Mouse (Mus musculus): Measurements from ENCODE around the gene Dnajc19. TPM values are rescaled to one million over a fixed set of nuclear protein-coding genes. Genes with fewer than 3 reads are reported as not detected.
"Not testable (repeated sequence)": the region's sequence is repeated elsewhere in the genome, so short reads cannot be mapped to it uniquely, and the experiment has no call there.

Dnajc19 gene
- polyA plus RNA-seq, 1 experiment: 216 TPM

GRCm38 (mm10) chr3:34072726-34073125 is 8.4 kb downstream of the Dnajc19 start:
- TF ChIP-seq POLR2A (IDR thresholded peaks at IDR 0.05; ENCODE audit: low read depth, low read length): no peak
- TF ChIP-seq CTCF (conservative IDR thresholded peaks at IDR 0.05; ENCODE audit: insufficient read depth, insufficient read length, low read depth, low read length): no peak
- Histone ChIP-seq H3K27ac (ENCODE audit: insufficient read depth, low read depth, low read length) (no peak overlapping the region), H3K4me3 (ENCODE audit: insufficient read depth, low read depth, low read length) (no peak overlapping the region), H3K36me3 (ENCODE audit: control insufficient read depth, insufficient read depth, low read length) (peaks cover 2% of the 10 kb centered on the region; the same call in 1 of the 2 replicates), H3K27me3 (replicated peaks; ENCODE audit: control insufficient read depth, insufficient read depth, low read length) (no peaks in the 10 kb centered on the region), H3K4me1 (ENCODE audit: control insufficient read depth, insufficient read depth, low read length) (peaks cover 6% of the 10 kb centered on the region; the same call in 1 of the 2 replicates)
- peak; percentile 51 for DNase-seq
- WGBS: 71% methylated on average over 6 of the region's 6 CpGs

- not testable (repeated sequence) for DNase-seq; H3K36me3 ChIP-seq (ENCODE audit: control insufficient read depth, insufficient read depth, low read length); H3K4me1 ChIP-seq (ENCODE audit: control insufficient read depth, insufficient read depth, low read length); H3K27ac ChIP-seq (ENCODE audit: insufficient read depth, low read depth, low read length); H3K27me3 ChIP-seq (replicated peaks; ENCODE audit: control insufficient read depth, insufficient read depth, low read length); H3K4me3 ChIP-seq (ENCODE audit: insufficient read depth, low read depth, low read length)
- 89% methylated on average over 7 of the region's 7 CpGs for WGBS
These were observed 12.2 kb downstream of the Dnajc19 start for GRCm38 (mm10) chr3:34068943-34069342.

- Histone ChIP-seq H3K4me3 (ENCODE audit: insufficient read depth, low read depth, low read length) (no peak overlapping the region), H3K27ac (ENCODE audit: insufficient read depth, low read depth, low read length) (no peak overlapping the region), H3K4me1 (ENCODE audit: control insufficient read depth, insufficient read depth, low read length) (no peaks in the 10 kb centered on the region), H3K36me3 (ENCODE audit: control insufficient read depth, insufficient read depth, low read length) (peaks cover 7% of the 10 kb centered on the region), H3K27me3 (replicated peaks; ENCODE audit: control insufficient read depth, insufficient read depth, low read length) (no peaks in the 10 kb centered on the region)
- 92% methylated on average over 2 of the region's 2 CpGs for WGBS
- DNase-seq: no peak
- no peak for TF ChIP-seq CTCF (conservative IDR thresholded peaks at IDR 0.05; ENCODE audit: insufficient read depth, insufficient read length, low read depth, low read length)
- no peak for TF ChIP-seq POLR2A (IDR thresholded peaks at IDR 0.05; ENCODE audit: low read depth, low read length)
These were observed 18.8 kb downstream of the Dnajc19 start for GRCm38 (mm10) chr3:34062352-34062751.

- no peaks in the 10 kb centered on the region; the same call in 1 of the 2 replicates for H3K4me1 ChIP-seq (ENCODE audit: control insufficient read depth, insufficient read depth, low read length)
- H3K27ac ChIP-seq (ENCODE audit: insufficient read depth, low read depth, low read length): no peak overlapping the region
- no peaks in the 10 kb centered on the region for H3K27me3 ChIP-seq (replicated peaks; ENCODE audit: control insufficient read depth, insufficient read depth, low read length)
- no peak for DNase-seq
- TF ChIP-seq POLR2A (IDR thresholded peaks at IDR 0.05; ENCODE audit: low read depth, low read length) (no peak), CTCF (conservative IDR thresholded peaks at IDR 0.05; ENCODE audit: insufficient read depth, insufficient read length, low read depth, low read length) (no peak)
- 82% methylated on average over 4 of the region's 4 CpGs for WGBS
- peaks cover 2% of the 10 kb centered on the region; the same call in 1 of the 2 replicates for H3K36me3 ChIP-seq (ENCODE audit: control insufficient read depth, insufficient read depth, low read length)
- H3K4me3 ChIP-seq (ENCODE audit: insufficient read depth, low read depth, low read length): no peak overlapping the region
These were observed 39.1 kb downstream of the Dnajc19 start for GRCm38 (mm10) chr3:34041990-34042389.

GRCm38 (mm10) chr3:34035706-34036105 is 45.4 kb downstream of the Dnajc19 start:
- TF ChIP-seq CTCF (conservative IDR thresholded peaks at IDR 0.05; ENCODE audit: insufficient read depth, insufficient read length, low read depth, low read length) (no peak), POLR2A (IDR thresholded peaks at IDR 0.05; ENCODE audit: low read depth, low read length) (no peak)
- Histone ChIP-seq H3K27me3 (replicated peaks; ENCODE audit: control insufficient read depth, insufficient read depth, low read length) (no peaks in the 10 kb centered on the region), H3K27ac (ENCODE audit: insufficient read depth, low read depth, low read length) (peak overlapping the region; percentile 11; the same call in 1 of the 2 replicates), H3K4me3 (ENCODE audit: insufficient read depth, low read depth, low read length) (no peak overlapping the region), H3K4me1 (ENCODE audit: control insufficient read depth, insufficient read depth, low read length) (peaks cover 19% of the 10 kb centered on the region), H3K36me3 (ENCODE audit: control insufficient read depth, insufficient read depth, low read length) (no peaks in the 10 kb centered on the region)
- 69% methylated on average over 3 of the region's 3 CpGs for WGBS
- DNase-seq: no peak

- Histone ChIP-seq H3K4me3 (ENCODE audit: insufficient read depth, low read depth, low read length) (no peak overlapping the region), H3K36me3 (ENCODE audit: control insufficient read depth, insufficient read depth, low read length) (no peaks in the 10 kb centered on the region; the same call in 1 of the 2 replicates), H3K4me1 (ENCODE audit: control insufficient read depth, insufficient read depth, low read length) (peaks cover 19% of the 10 kb centered on the region), H3K27me3 (replicated peaks; ENCODE audit: control insufficient read depth, insufficient read depth, low read length) (no peaks in the 10 kb centered on the region), H3K27ac (ENCODE audit: insufficient read depth, low read depth, low read length) (no peak overlapping the region)
- no peak for DNase-seq
- TF ChIP-seq POLR2A (IDR thresholded peaks at IDR 0.05; ENCODE audit: low read depth, low read length) (no peak), CTCF (conservative IDR thresholded peaks at IDR 0.05; ENCODE audit: insufficient read depth, insufficient read length, low read depth, low read length) (no peak)
- 58% methylated on average over 1 of the region's 1 CpGs for WGBS
These were observed 46.3 kb downstream of the Dnajc19 start for GRCm38 (mm10) chr3:34034803-34035202.

- Histone ChIP-seq H3K36me3 (ENCODE audit: control insufficient read depth, insufficient read depth, low read length) (no peaks in the 10 kb centered on the region; the same call in 1 of the 2 replicates), H3K4me3 (ENCODE audit: insufficient read depth, low read depth, low read length) (no peak overlapping the region), H3K27me3 (replicated peaks; ENCODE audit: control insufficient read depth, insufficient read depth, low read length) (no peaks in the 10 kb centered on the region), H3K27ac (ENCODE audit: insufficient read depth, low read depth, low read length) (no peak overlapping the region), H3K4me1 (ENCODE audit: control insufficient read depth, insufficient read depth, low read length) (peaks cover 19% of the 10 kb centered on the region)
- 48% methylated on average over 3 of the region's 3 CpGs for WGBS
- DNase-seq: no peak
- TF ChIP-seq CTCF (conservative IDR thresholded peaks at IDR 0.05; ENCODE audit: insufficient read depth, insufficient read length, low read depth, low read length) (no peak), POLR2A (IDR thresholded peaks at IDR 0.05; ENCODE audit: low read depth, low read length) (no peak)
These were observed 47.3 kb downstream of the Dnajc19 start for GRCm38 (mm10) chr3:34033720-34034364.
